ENCODE assay signal across 11 mouse cellular contexts in the genomic region with DNA sequence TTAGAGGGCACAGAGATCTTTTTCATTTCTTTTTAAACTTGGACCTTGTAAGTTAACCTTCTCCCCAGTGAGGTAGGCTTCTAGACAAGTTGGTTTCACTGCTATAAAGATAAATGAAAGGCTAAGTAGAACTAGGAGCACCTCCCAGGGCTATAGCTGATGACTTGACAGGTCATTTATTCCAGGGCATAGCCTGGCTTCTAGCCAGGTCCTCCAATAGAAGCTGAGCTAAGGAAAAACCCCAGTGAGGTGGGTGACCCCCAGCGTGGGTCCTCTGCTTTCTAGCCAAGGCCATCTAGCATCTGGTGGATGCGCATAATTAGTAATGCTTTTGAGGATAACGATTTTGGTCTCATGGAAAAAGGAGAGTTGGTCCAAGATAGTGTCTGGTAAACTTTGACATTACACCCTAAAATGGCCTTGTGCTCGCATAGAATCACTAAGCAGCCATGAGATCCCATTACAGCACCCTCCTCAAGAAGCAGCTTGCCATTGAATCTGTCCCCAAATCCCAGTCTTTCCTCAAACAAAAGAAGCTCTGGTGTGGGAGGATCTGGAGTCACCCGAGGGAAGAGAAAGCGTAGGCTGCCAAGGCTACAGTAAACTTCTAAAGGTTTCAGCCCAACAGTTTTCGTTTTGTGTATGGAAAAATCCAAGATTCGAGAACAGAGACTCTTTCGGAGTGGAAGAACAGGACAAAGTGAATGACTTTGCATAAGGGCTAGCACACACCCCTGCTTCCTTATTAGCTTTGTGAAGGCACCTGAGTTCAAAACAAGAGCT. TPM values are rescaled to one million over a fixed set of nuclear protein-coding genes. Genes with fewer than 3 reads are reported as not detected.
DNase-seq lines count a peak whose midpoint lies in the region; ATAC-seq lines count a peak whose summit lies in the region.
"Had no signal": no experiment of that assay in that cellular context is flagged by ENCODE, and none has a peak within 500 bp of the region (broad histone marks: within the 10 kb centered on the region; RNA-seq: fewer than 3 reads in every experiment).

No protein-coding gene starts in this region.

- no peak for ATAC-seq in liver, embryonic 11.5 days (replicated peaks; ENCODE audit: low FRiP score)
- no peak for ATAC-seq in liver, embryonic 12.5 days
- no peak for ATAC-seq in heart, embryonic 15.5 days (replicated peaks; ENCODE audit: insufficient number of reproducible peaks, insufficient read depth, low FRiP score, low read depth)
- ATAC-seq in stomach, embryonic 14.5 days (ENCODE audit: insufficient number of reproducible peaks, insufficient read depth, low FRiP score, low read depth): no peak
- ATAC-seq in erythroblast, adult 5-6 weeks (replicated peaks; ENCODE audit: low FRiP score, poor library complexity, severe bottlenecking): no peak
- ATAC-seq: Patski had no signal

- WGBS in heart, embryonic 10.5 days: 87% methylated on average over 9 of the region's 9 CpGs
- WGBS in liver, embryonic 11.5 days: 78% methylated on average over 9 of the region's 9 CpGs
- WGBS in liver, embryonic 12.5 days (ENCODE audit: insufficient replicate concordance): 66% methylated on average over 9 of the region's 9 CpGs
- 73% methylated on average over 9 of the region's 9 CpGs for WGBS in heart, embryonic 15.5 days
- WGBS in stomach, embryonic 14.5 days: 66% methylated on average over 9 of the region's 9 CpGs

- no peaks in the 10 kb centered on the region for H3K27me3 ChIP-seq in heart, embryonic 10.5 days (ENCODE audit: insufficient read depth, poor library complexity, severe bottlenecking)
- no peaks in the 10 kb centered on the region for H3K27me3 ChIP-seq in liver, embryonic 11.5 days (replicated peaks; ENCODE audit: control insufficient read depth, insufficient read depth, low read length)
- no peaks in the 10 kb centered on the region for H3K27me3 ChIP-seq in liver, embryonic 12.5 days (replicated peaks)
- no peaks in the 10 kb centered on the region for H3K27me3 ChIP-seq in heart, embryonic 15.5 days
- no peaks in the 10 kb centered on the region for H3K27me3 ChIP-seq in stomach, embryonic 14.5 days (ENCODE audit: control insufficient read depth, insufficient read depth, low read length)
- H3K27me3 ChIP-seq: liver, embryonic 15.5 days; Patski had no signal

- H3K9ac ChIP-seq in liver, embryonic 11.5 days (ENCODE audit: low read depth, low read length): no peak overlapping the region
- no peak overlapping the region for H3K9ac ChIP-seq in liver, embryonic 12.5 days
- H3K9ac ChIP-seq in heart, embryonic 15.5 days: no peak overlapping the region
- no peak overlapping the region for H3K9ac ChIP-seq in stomach, embryonic 14.5 days (replicated peaks; ENCODE audit: low read depth, low read length)
- H3K9ac ChIP-seq: liver, embryonic 15.5 days had no signal

- H3K4me1 ChIP-seq in heart, embryonic 10.5 days: peaks cover 57% of the 10 kb centered on the region
- H3K4me1 ChIP-seq in liver, embryonic 11.5 days (replicated peaks; ENCODE audit: control insufficient read depth, insufficient read depth, low read length): peaks cover 8% of the 10 kb centered on the region; the same call in 1 of the 2 replicates
- no peaks in the 10 kb centered on the region for H3K4me1 ChIP-seq in liver, embryonic 12.5 days
- H3K4me1 ChIP-seq in heart, embryonic 15.5 days (replicated peaks): peaks cover 52% of the 10 kb centered on the region
- peaks cover 29% of the 10 kb centered on the region for H3K4me1 ChIP-seq in stomach, embryonic 14.5 days (ENCODE audit: control insufficient read depth, insufficient read depth, low read length)
- H3K4me1 ChIP-seq: liver, embryonic 15.5 days had no signal

- no peaks in the 10 kb centered on the region for H3K36me3 ChIP-seq in heart, embryonic 10.5 days
- no peaks in the 10 kb centered on the region for H3K36me3 ChIP-seq in liver, embryonic 11.5 days (ENCODE audit: control insufficient read depth, insufficient read depth, low read length)
- H3K36me3 ChIP-seq in liver, embryonic 12.5 days: no peaks in the 10 kb centered on the region
- no peaks in the 10 kb centered on the region for H3K36me3 ChIP-seq in heart, embryonic 15.5 days
- no peaks in the 10 kb centered on the region for H3K36me3 ChIP-seq in stomach, embryonic 14.5 days (ENCODE audit: control insufficient read depth, insufficient read depth, low read length)
- H3K36me3 ChIP-seq: liver, embryonic 15.5 days had no signal

- no peak overlapping the region for H3K4me2 ChIP-seq in liver, embryonic 11.5 days
- H3K4me2 ChIP-seq in liver, embryonic 12.5 days: no peak overlapping the region
- H3K4me2 ChIP-seq in heart, embryonic 15.5 days: no peak overlapping the region
- H3K4me2 ChIP-seq in stomach, embryonic 14.5 days (replicated peaks; ENCODE audit: low read depth, low read length): no peak overlapping the region
- H3K4me2 ChIP-seq: liver, embryonic 15.5 days had no signal

- no peak overlapping the region for H3K4me3 ChIP-seq in heart, embryonic 10.5 days
- no peak overlapping the region for H3K4me3 ChIP-seq in liver, embryonic 11.5 days (ENCODE audit: low read depth, low read length)
- H3K4me3 ChIP-seq in liver, embryonic 12.5 days: no peak overlapping the region
- no peak overlapping the region for H3K4me3 ChIP-seq in heart, embryonic 15.5 days
- H3K4me3 ChIP-seq in stomach, embryonic 14.5 days (ENCODE audit: low read depth, low read length): no peak overlapping the region
- H3K4me3 ChIP-seq: liver, embryonic 15.5 days had no signal

- no peak for DNase-seq in heart, embryonic 10.5 days (ENCODE audit: low spot score)
- DNase-seq in heart, adult 8-10 months (ENCODE audit: low spot score): no peak
- no peak for DNase-seq in liver, embryonic 11.5 days (ENCODE audit: low spot score)
- no peak for DNase-seq in gastrocnemius, adult 8-10 months (ENCODE audit: low spot score in 2 of 2)
- DNase-seq: layer of hippocampus, postnatal 36 days had no signal

- no peaks in the 10 kb centered on the region for H3K9me3 ChIP-seq in heart, embryonic 10.5 days
- no peaks in the 10 kb centered on the region for H3K9me3 ChIP-seq in liver, embryonic 11.5 days (ENCODE audit: control insufficient read depth, low read length)
- no peaks in the 10 kb centered on the region for H3K9me3 ChIP-seq in liver, embryonic 12.5 days (replicated peaks)
- H3K9me3 ChIP-seq in heart, embryonic 15.5 days (replicated peaks): no peaks in the 10 kb centered on the region
- H3K9me3 ChIP-seq in stomach, embryonic 14.5 days (ENCODE audit: control insufficient read depth, low read depth, low read length): no peaks in the 10 kb centered on the region
- H3K9me3 ChIP-seq: liver, embryonic 15.5 days had no signal

- peak overlapping the region; percentile 86 for H3K27ac ChIP-seq in heart, embryonic 10.5 days
- H3K27ac ChIP-seq in liver, embryonic 11.5 days (ENCODE audit: low read depth, low read length): peak overlapping the region; percentile 45; the same call in 1 of the 2 replicates
- H3K27ac ChIP-seq in liver, embryonic 12.5 days: no peak overlapping the region
- peak overlapping the region; percentile 94 for H3K27ac ChIP-seq in heart, embryonic 15.5 days
- peak overlapping the region; percentile 84; the same call in 1 of the 2 replicates for H3K27ac ChIP-seq in stomach, embryonic 14.5 days (ENCODE audit: low read length)

RNA-seq across cellular contexts. Expression of a gene that starts 41.2 kb away (rescaled TPM):
- 24.4 and 37.9 TPM in 2 replicates for polyA plus RNA-seq in heart, embryonic 10.5 days (2016; fragmentation: Nextera tagmentation; extraction: Ambion mirVana)
- 100 to 1,000 TPM; 101 to 145 (median 128) TPM for total RNA-seq in heart, adult 8-10 months (2022)
- 11.4 and 13.3 TPM in 2 replicates for polyA plus RNA-seq in liver, embryonic 11.5 days (2014; fragmentation: Nextera tagmentation; extraction: Ambion mirVana)
- polyA plus RNA-seq in liver, embryonic 12.5 days (2016; fragmentation: Nextera tagmentation; extraction: Ambion mirVana): 4.5 and 4.8 TPM in 2 replicates
- 35.9 and 36.3 TPM in 2 replicates for polyA plus RNA-seq in heart, embryonic 15.5 days (2015; fragmentation: Nextera tagmentation; extraction: Ambion mirVana)
- 20.0 and 22.2 TPM in 2 replicates for polyA plus RNA-seq in stomach, embryonic 14.5 days (2014; fragmentation: Nextera tagmentation; extraction: Ambion mirVana)
- total RNA-seq in gastrocnemius, adult 8-10 months (2022): 10 to 100 TPM; 16.3 to 20.3 (median 18.4) TPM
- total RNA-seq in erythroblast, adult 5-6 weeks (2015; ENCODE audit: low replicate concordance): 3.6 and 9.0 TPM in 2 replicates
- 1.3 and 3.3 TPM in 2 replicates for total RNA-seq in erythroblast, adult 5-6 weeks (2017; ENCODE audit: low replicate concordance)
